15 mouse cellular contexts compared by ENCODE assay signal in the genomic region with DNA sequence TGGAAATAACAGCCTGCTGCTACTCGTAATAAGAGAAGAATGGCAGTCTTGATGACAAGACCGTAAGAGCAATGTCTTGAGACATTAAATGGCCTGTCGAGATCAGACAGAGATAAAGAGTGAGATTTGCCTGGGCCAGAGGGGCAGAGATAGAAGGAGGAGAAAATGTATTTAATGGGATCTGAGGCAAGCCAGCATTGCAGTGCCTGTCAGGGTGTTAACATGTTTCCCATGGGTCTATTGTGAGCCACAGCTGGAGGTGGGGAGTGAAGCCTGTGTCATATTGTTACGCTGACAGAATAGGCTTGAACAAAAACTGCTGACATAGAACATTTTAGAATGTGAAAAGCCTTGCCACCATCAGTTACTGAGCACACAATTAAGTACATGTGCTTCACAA.
DNase-seq lines count a peak whose midpoint lies in the region; ATAC-seq lines count a peak whose summit lies in the region.
"Had no signal": no experiment of that assay in that cellular context is flagged by ENCODE, and none has a peak within 500 bp of the region (broad histone marks: within the 10 kb centered on the region; RNA-seq: fewer than 3 reads in every experiment).

No protein-coding gene starts in this region.

- H3K4me2 ChIP-seq in embryonic facial prominence, embryonic 11.5 days (ENCODE audit: low read depth, low read length) = no peak overlapping the region
- H3K4me2 ChIP-seq in hindbrain, embryonic 11.5 days (replicated peaks; ENCODE audit: low read depth, low read length) = no peak overlapping the region
- H3K4me2 ChIP-seq in midbrain, embryonic 16.5 days (ENCODE audit: low read length) = no peak overlapping the region
- H3K4me2 ChIP-seq: liver, embryonic 13.5 days had no signal

- peak; percentile 86; the same call in 1 of the 2 replicates for ATAC-seq in embryonic facial prominence, embryonic 11.5 days (replicated peaks; ENCODE audit: insufficient number of reproducible peaks, low FRiP score, low TSS enrichment, low read depth)
- ATAC-seq in hindbrain, embryonic 11.5 days (ENCODE audit: low FRiP score) = peak; percentile 91
- peak; percentile 54; the same call in 1 of the 2 replicates for ATAC-seq in midbrain, embryonic 16.5 days
- ATAC-seq: CD4-positive, CD25-positive, alpha-beta regulatory T cell, adult 4 months; Patski had no signal

- no peak overlapping the region for H3K9ac ChIP-seq in embryonic facial prominence, embryonic 11.5 days (replicated peaks; ENCODE audit: low read length)
- H3K9ac ChIP-seq in hindbrain, embryonic 11.5 days (ENCODE audit: low read depth, low read length) = no peak overlapping the region
- H3K9ac ChIP-seq in midbrain, embryonic 16.5 days (ENCODE audit: low read depth, low read length) = no peak overlapping the region
- H3K9ac ChIP-seq: liver, embryonic 13.5 days had no signal

- peak; percentile 64 for DNase-seq in ZHBTc4 (ENCODE audit: low read depth, low spot score)
- peak; percentile 36 for DNase-seq in embryonic facial prominence, embryonic 11.5 days (ENCODE audit: low spot score)
- DNase-seq in hindbrain, embryonic 11.5 days (ENCODE audit: low spot score) = peak; percentile 60
- DNase-seq in gastrocnemius, adult 18-20 months (ENCODE audit: low spot score) = no peak
- DNase-seq in gastrocnemius, postnatal 36 days = no peak
- DNase-seq in heart, adult 18-20 months = no peak
- DNase-seq: adrenal gland, adult 8-10 months; heart, postnatal 10 days; kidney, adult 18-20 months; liver, embryonic 13.5 days; lung, postnatal 10 days had no signal

- H3K4me1 ChIP-seq in embryonic facial prominence, embryonic 11.5 days (ENCODE audit: control insufficient read depth, insufficient read depth, low read length) = no peaks in the 10 kb centered on the region
- H3K4me1 ChIP-seq in hindbrain, embryonic 11.5 days (replicated peaks; ENCODE audit: control insufficient read depth, insufficient read depth, low read length) = no peaks in the 10 kb centered on the region; the same call in 1 of the 2 replicates
- H3K4me1 ChIP-seq in midbrain, embryonic 16.5 days (ENCODE audit: control insufficient read depth, insufficient read depth, low read length) = peaks cover 3% of the 10 kb centered on the region; the same call in 1 of the 2 replicates
- H3K4me1 ChIP-seq: liver, embryonic 13.5 days had no signal

- intact Hi-C loops in gastrocnemius, postnatal 36 days (cut with DNase I) = no loop called here

- H3K9me3 ChIP-seq in embryonic facial prominence, embryonic 11.5 days (replicated peaks; ENCODE audit: control insufficient read depth, low read length) = no peaks in the 10 kb centered on the region
- no peaks in the 10 kb centered on the region for H3K9me3 ChIP-seq in hindbrain, embryonic 11.5 days (ENCODE audit: control insufficient read depth, low read length)
- no peaks in the 10 kb centered on the region for H3K9me3 ChIP-seq in midbrain, embryonic 16.5 days (replicated peaks; ENCODE audit: control insufficient read depth, low read length, poor library complexity, severe bottlenecking)
- H3K9me3 ChIP-seq: liver, embryonic 13.5 days had no signal

- 40% methylated on average over 4 of the region's 4 CpGs for WGBS in embryonic facial prominence, embryonic 11.5 days
- WGBS in hindbrain, embryonic 11.5 days = 25% methylated on average over 4 of the region's 4 CpGs
- WGBS in midbrain, embryonic 16.5 days = 15% methylated on average over 4 of the region's 4 CpGs

- H3K4me3 ChIP-seq in embryonic facial prominence, embryonic 11.5 days (ENCODE audit: low read depth, low read length) = no peak overlapping the region
- H3K4me3 ChIP-seq in hindbrain, embryonic 11.5 days (ENCODE audit: low read depth, low read length) = no peak overlapping the region
- H3K4me3 ChIP-seq in midbrain, embryonic 16.5 days (ENCODE audit: low read depth, low read length) = no peak overlapping the region
- H3K4me3 ChIP-seq: layer of hippocampus, adult 2 months; liver, embryonic 13.5 days had no signal

- no peaks in the 10 kb centered on the region for H3K36me3 ChIP-seq in embryonic facial prominence, embryonic 11.5 days (replicated peaks; ENCODE audit: control insufficient read depth, insufficient read depth, low read depth, low read length)
- no peaks in the 10 kb centered on the region for H3K36me3 ChIP-seq in hindbrain, embryonic 11.5 days (ENCODE audit: control insufficient read depth, insufficient read depth, low read length)
- H3K36me3 ChIP-seq in midbrain, embryonic 16.5 days (ENCODE audit: control insufficient read depth, insufficient read depth, low read length) = no peaks in the 10 kb centered on the region
- H3K36me3 ChIP-seq: liver, embryonic 13.5 days had no signal

- no peak overlapping the region for H3K27ac ChIP-seq in embryonic facial prominence, embryonic 11.5 days (replicated peaks; ENCODE audit: low read depth, low read length)
- no peak overlapping the region for H3K27ac ChIP-seq in hindbrain, embryonic 11.5 days (ENCODE audit: low read depth, low read length)
- H3K27ac ChIP-seq in midbrain, embryonic 16.5 days (ENCODE audit: low read length) = no peak overlapping the region
- H3K27ac ChIP-seq: layer of hippocampus, adult 2 months; liver, embryonic 13.5 days had no signal

- H3K27me3 ChIP-seq in embryonic facial prominence, embryonic 11.5 days (ENCODE audit: control insufficient read depth, insufficient read depth, low read length) = no peaks in the 10 kb centered on the region
- H3K27me3 ChIP-seq in hindbrain, embryonic 11.5 days (ENCODE audit: control insufficient read depth, insufficient read depth, low read length) = no peaks in the 10 kb centered on the region
- no peaks in the 10 kb centered on the region for H3K27me3 ChIP-seq in midbrain, embryonic 16.5 days (ENCODE audit: control insufficient read depth, insufficient read depth, low read depth, low read length)
- H3K27me3 ChIP-seq: liver, embryonic 13.5 days had no signal

Comparison
In these comparisons a context has a peak if more than half of its experiments do, and no peak if none do; other contexts are left out.
1. DNase-seq: peak in ZHBTc4 (single experiment), embryonic facial prominence, embryonic 11.5 days (single experiment) and hindbrain, embryonic 11.5 days (single experiment); none in gastrocnemius, adult 18-20 months (single experiment), gastrocnemius, postnatal 36 days (0 of 2) and heart, adult 18-20 months (0 of 2).
2. Peak in every context shown above with its lines, with median percentiles within 50 percentile points of each other: ATAC-seq.